Mouse (Mus musculus): ENCODE data around the gene Dok4.

- no peak for TF ChIP-seq POLR2A (IDR thresholded peaks at IDR 0.05; ENCODE audit: insufficient read length, low read depth)
- no peak for TF ChIP-seq E2F4 (IDR thresholded peaks at IDR 0.05; ENCODE audit: insufficient read depth)
- TF ChIP-seq REST (IDR thresholded peaks at IDR 0.05; ENCODE audit: insufficient read depth, insufficient read length) = no peak
- TF ChIP-seq MYOG (IDR thresholded peaks at IDR 0.05; ENCODE audit: control insufficient read depth in 1 of 3, insufficient read depth in 1 of 3, insufficient read length in 2 of 3, low read depth in 2 of 3) = no peak
- no peak for TF ChIP-seq USF1 (IDR thresholded peaks at IDR 0.05; ENCODE audit: low read depth)
- TF ChIP-seq POLR2AphosphoS2 (IDR thresholded peaks at IDR 0.05; ENCODE audit: insufficient read length, low read depth) = no peak
- no peak for TF ChIP-seq MYOD1 (IDR thresholded peaks at IDR 0.05; ENCODE audit: control insufficient read depth in 1 of 3, insufficient read length in 2 of 3, low read depth in 2 of 3)
- no peak for TF ChIP-seq MAX (IDR thresholded peaks at IDR 0.05; ENCODE audit: low read depth)
- TF ChIP-seq TCF12 (IDR thresholded peaks at IDR 0.05; ENCODE audit: insufficient read depth, poor library complexity, severe bottlenecking) = no peak
- TF ChIP-seq TCF3 (IDR thresholded peaks at IDR 0.05; ENCODE audit: insufficient read length, low read depth) = no peak
These were observed 46.0 kb upstream of the Dok4 start for GRCm38 (mm10) chr8:94922176-94922575.
